Mouse (Mus musculus): ENCODE data around the gene Dpf1.
A peak's percentile ranks its signal among the peaks of the same experiment; 100 is the strongest.

The Dpf1 gene

GRCm38 (mm10) chr7:29288942-29289638 lies 14.7 kb upstream of the Dpf1 start, which contains the start of gene Ppp1r14a:
Gene Ppp1r14a, plus strand, starts transcription at chr7:29289308.
- peak; percentile 59 to 82 for DNase-seq (ENCODE audit: low spot score in 2 of 2)

GRCm38 (mm10) chr7:29289856-29290255 lies 13.9 kb upstream of the Dpf1 start:
- DNase-seq (ENCODE audit: low spot score in 2 of 2), result no peak

GRCm38 (mm10) chr7:29290691-29291485 lies 12.9 kb upstream of the Dpf1 start:
- no peak for DNase-seq (ENCODE audit: low spot score in 2 of 2)

- DNase-seq (ENCODE audit: low spot score in 2 of 2), result no peak
Observed at GRCm38 (mm10) chr7:29291616-29292457, 11.9 kb upstream of the Dpf1 start.

- DNase-seq (ENCODE audit: low spot score in 2 of 2), result no peak
Observed at GRCm38 (mm10) chr7:29292458-29293098, 11.2 kb upstream of the Dpf1 start.

- DNase-seq (ENCODE audit: low spot score in 2 of 2), result no peak
Observed at GRCm38 (mm10) chr7:29293131-29294065, 10.4 kb upstream of the Dpf1 start.

- no peak for DNase-seq (ENCODE audit: low spot score in 2 of 2)
Observed at GRCm38 (mm10) chr7:29294111-29294761, 9.5 kb upstream of the Dpf1 start.

- no peak for DNase-seq (ENCODE audit: low spot score in 2 of 2)
Observed at GRCm38 (mm10) chr7:29295861-29296647, 7.7 kb upstream of the Dpf1 start.

GRCm38 (mm10) chr7:29296998-29297397 lies 6.8 kb upstream of the Dpf1 start:
- DNase-seq (ENCODE audit: low spot score in 2 of 2), result no peak

- DNase-seq (ENCODE audit: low spot score in 2 of 2), result peak in 1 of 2 experiments; percentile 78
Observed at GRCm38 (mm10) chr7:29301127-29301566, 2.6 kb upstream of the Dpf1 start.

- DNase-seq (ENCODE audit: low spot score in 2 of 2), result no peak
Observed at GRCm38 (mm10) chr7:29302641-29303040, 1.1 kb upstream of the Dpf1 start.

- no peak for DNase-seq (ENCODE audit: low spot score in 2 of 2)
Observed at GRCm38 (mm10) chr7:29304463-29305262, 912 bp downstream of the Dpf1 start.

GRCm38 (mm10) chr7:29305263-29305988 lies 1.7 kb downstream of the Dpf1 start:
- DNase-seq (ENCODE audit: low spot score in 2 of 2), result no peak

GRCm38 (mm10) chr7:29306108-29306507 lies 2.4 kb downstream of the Dpf1 start:
- no peak for DNase-seq (ENCODE audit: low spot score in 2 of 2)

- peak in 1 of 2 experiments; percentile 53 for DNase-seq (ENCODE audit: low spot score in 2 of 2)
Observed at GRCm38 (mm10) chr7:29306619-29307018, 2.9 kb downstream of the Dpf1 start.

- DNase-seq (ENCODE audit: low spot score in 2 of 2), result peak; percentile 86 to 92
Observed at GRCm38 (mm10) chr7:29307350-29308104, 3.8 kb downstream of the Dpf1 start.

GRCm38 (mm10) chr7:29309221-29309721 lies 5.5 kb downstream of the Dpf1 start:
- no peak for DNase-seq (ENCODE audit: low spot score in 2 of 2)
